Mouse (Mus musculus) testis, adult 2 months (tissue): ENCODE results near the gene Fkbp5.

Experiments used
- CTCF ChIP-seq: fragments of 200-500 bp; IDR thresholded peaks from 2 replicates; pipeline ENCODE4 v1.5.1; 2012; ENCODE audit warnings: low read depth, mild to moderate bottlenecking, inconsistent platforms, low read length, moderate library complexity; ENCODE audit not compliant: control insufficient read depth, insufficient read depth, insufficient replicate concordance
- POLR2A ChIP-seq: fragments of 200-500 bp; IDR thresholded peaks from 2 replicates; pipeline ENCODE4 v1.6.1; 2012; ENCODE audit warnings: low read depth, mild to moderate bottlenecking, inconsistent platforms, low read length, moderate library complexity; ENCODE audit not compliant: control insufficient read depth

- no peak for TF ChIP-seq CTCF
- no peak for TF ChIP-seq POLR2A
Observed at GRCm38 (mm10) chr17:28513337-28513736, 4.0 kb downstream of the Fkbp5 start.
